Mouse (Mus musculus) cerebellum, postnatal 14 days (tissue): ENCODE data around the gene Runx3.
A peak's percentile ranks its signal among the peaks of the same experiment; 100 is the strongest.

Source experiments
- DNase-seq, 2 experiments: peaks; one replicate each; pipeline ENCODE4 v3.0.0; 2021; ENCODE audit warnings: mixed read lengths in 2 of 2

The Runx3 gene

GRCm38 (mm10) chr4:135151111-135151987, 30.9 kb downstream of the Runx3 start:
- peak; percentile 39 to 66 for DNase-seq

- peak in 1 of 2 experiments; percentile 28 for DNase-seq
Observed at GRCm38 (mm10) chr4:135151988-135152594, 31.6 kb downstream of the Runx3 start.

GRCm38 (mm10) chr4:135152834-135153259, 32.4 kb downstream of the Runx3 start:
- peak; percentile 29 to 31 for DNase-seq

GRCm38 (mm10) chr4:135153260-135154088, 33.0 kb downstream of the Runx3 start:
- DNase-seq, result peak; percentile 40 to 48

DNA sequence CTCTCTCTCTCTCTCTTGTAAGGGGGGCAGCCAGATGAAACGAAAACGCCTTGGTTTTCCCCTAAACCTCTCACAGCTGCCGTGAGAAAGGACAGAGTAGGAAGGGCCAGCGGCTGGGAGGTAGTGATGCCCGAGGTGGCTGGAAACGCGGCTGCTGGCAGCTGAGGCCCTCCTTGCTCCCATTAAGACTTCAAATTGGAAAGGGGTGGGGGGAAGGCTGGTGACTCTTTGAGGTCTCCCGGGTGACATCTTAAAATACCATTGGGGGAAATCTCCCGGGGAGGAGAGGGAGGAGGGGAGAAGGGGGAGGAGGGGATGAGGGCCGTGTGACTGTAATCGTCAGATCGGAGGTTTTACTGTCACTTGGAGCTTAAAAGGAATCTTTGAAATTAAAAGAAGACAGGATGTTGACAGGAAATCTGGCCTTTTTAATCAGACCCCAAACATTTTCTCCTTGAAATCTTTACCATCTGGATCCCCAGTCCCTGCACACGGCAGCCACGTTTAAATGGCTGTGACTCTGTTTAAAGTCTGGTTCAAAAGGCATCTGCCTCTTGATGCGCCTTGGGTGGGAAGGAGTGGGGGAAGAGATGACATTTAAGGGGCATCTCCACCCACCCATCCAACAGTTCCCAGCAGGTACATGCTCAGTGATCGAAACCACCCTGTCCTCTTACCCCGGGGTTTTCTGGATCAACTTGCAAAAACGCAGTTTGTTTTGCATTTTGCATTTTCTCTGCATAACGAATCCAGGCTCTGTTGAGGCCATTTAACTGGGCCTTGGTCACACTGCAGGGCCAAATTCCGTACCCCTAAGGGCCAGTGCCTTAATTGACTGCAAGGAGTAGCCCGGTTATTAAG, 33.9 kb downstream of the Runx3 start:
- DNase-seq, result peak; percentile 34 to 41

GRCm38 (mm10) chr4:135155106-135155800, 34.8 kb downstream of the Runx3 start:
- peak in 1 of 2 experiments; percentile 33 for DNase-seq

DNA sequence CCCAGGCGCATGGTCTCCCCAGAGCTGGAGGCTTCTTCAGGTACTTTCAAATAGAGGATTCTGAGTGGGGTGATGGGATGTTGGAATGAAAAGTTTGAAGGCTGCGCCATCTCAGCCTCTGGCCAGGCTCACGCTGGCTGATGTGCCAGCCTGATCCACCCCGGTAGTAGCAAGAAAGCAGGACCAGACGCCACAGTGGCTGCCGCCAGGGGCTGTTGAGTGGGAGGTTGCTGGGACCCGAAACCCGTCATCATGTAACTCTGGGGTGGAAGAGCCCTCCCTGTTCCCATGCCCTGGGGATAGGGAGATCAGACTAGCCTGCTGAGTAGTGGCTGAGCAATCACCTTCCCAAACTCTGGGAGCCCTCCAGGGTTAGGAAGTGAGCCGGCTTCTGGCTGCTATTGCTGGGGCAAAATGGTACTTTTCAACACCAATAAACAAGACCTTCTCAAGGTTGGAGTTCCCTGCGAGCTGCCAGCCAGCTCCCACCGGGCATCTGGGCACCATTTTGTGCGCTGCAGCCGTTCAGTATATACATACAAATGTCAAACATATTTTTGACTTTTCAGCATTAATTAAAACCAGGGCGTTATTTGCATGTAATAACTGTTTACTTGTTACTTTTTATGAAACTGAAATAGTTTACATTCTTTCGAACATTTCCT, 35.5 kb downstream of the Runx3 start:
- no peak for DNase-seq

DNA sequence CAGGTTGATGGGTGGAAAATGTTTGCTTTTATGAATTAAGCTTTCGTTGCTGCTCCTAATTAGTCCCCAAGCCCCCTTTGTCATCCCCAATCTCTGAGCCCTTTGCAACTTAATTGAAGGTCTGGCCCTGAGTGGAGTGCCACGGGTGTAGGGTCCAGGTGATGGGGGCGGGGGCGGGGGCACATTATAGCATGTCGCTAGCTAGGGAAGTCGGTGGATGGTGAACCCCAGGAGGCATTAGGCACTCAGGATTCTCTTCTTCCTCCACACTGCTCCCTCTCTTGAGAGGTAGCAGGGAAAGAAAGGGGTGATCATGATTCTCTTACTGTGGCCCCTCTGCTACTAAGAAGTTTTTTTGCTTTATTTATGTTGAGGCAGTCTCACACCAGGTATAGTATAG, 36.1 kb downstream of the Runx3 start:
- no peak for DNase-seq

- no peak for DNase-seq
Observed at GRCm38 (mm10) chr4:135157329-135157728, 36.9 kb downstream of the Runx3 start.

DNA sequence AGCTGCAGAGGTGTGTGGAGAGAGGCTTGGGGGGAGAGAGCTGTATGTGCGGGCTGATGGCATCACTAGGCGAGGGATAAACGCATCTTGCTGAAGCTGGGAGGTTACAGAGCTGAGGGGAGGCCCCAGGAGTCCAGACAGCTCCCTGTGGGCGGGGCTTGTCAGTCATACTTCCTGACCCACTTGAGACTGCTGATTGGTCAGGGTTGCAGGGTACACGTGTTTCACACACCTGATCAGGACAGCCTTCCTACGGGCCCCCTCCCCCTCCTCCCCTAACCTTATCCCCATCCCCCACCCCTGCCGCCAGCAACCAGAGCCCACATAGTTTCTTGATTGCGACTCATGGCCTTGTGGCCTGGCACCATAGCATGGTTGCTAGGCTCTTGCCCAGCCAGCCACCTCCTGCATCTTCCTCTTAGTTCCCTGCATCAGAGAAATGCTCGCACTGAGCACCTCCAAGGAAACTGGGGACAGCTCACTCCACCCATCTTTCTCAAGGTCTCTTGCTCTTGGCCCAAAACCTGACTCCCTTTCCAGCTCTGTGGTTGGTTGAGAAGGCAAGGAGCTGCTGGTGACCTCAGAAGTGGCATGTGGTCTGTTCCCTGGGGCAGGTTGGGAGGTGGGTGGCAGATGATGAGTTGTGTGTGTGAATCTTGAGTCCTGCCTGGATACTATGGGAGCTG, 38.4 kb downstream of the Runx3 start:
- DNase-seq, result no peak

DNA sequence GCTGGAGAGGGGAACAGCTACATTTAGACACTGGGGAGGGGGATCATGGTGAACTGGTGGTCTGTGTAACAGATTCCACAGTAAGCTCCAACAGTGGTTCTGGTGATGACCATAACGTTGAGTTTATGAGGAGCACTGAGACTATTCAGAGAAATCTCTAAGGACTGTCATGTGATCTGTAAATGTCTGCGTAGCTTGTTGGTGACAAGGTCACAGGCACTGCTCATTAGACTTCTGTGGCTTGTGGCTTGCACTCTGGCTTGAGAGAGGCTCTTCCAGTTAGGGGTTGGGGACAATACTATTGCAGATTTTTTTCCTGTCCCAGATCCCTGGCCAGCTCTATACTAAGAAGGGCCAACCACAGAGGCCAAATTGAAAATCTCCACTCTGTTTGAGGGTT, 39.2 kb downstream of the Runx3 start:
- no peak for DNase-seq

DNA sequence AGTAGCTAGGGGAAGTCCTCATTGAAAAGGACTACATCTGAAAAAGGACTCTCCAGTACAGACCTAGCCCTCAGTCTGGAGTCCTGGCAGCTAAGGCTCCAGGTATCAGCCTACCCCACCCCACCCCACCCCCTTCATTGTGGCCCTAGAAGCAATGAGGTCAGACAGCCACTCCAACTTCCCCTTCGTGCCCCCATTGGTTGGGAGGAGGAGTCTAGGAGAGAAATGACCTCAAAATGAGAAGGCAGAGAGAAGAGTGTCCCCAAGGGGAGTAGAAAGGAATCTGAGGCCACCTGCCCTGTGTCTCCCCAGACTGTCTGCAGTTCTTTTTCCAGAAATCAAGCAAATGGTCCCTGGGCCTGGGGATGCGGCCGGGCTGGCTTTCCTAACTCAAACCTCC, 39.7 kb downstream of the Runx3 start:
- DNase-seq, result no peak

GRCm38 (mm10) chr4:135161441-135161840, 41.0 kb downstream of the Runx3 start:
- no peak for DNase-seq

DNA sequence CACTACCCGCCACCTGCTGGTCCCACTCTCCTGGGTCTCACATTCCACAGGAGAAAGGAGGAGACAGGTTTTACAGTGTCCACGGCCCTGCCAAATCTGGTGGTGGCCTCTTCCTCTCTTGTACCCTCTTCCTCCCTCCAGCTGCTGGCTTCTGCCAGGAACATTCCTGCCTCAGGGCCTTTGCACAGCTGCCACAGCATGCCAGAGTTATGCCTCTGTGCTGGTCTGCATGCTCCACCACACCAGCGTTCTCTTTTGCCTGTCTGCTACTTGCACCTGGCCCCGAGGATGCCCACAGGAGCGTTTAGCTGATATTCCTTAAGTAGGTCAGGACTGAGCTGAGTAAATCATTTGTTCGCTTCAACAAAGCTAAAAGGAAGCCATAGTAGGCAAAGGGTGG, 45.3 kb downstream of the Runx3 start:
- DNase-seq, result no peak

- no peak for DNase-seq
Observed at GRCm38 (mm10) chr4:135166413-135167225, 46.2 kb downstream of the Runx3 start.

- no peak for DNase-seq
Observed at GRCm38 (mm10) chr4:135167816-135168527, 47.5 kb downstream of the Runx3 start.

GRCm38 (mm10) chr4:135169096-135169495, 48.6 kb downstream of the Runx3 start:
- DNase-seq, result no peak

DNA sequence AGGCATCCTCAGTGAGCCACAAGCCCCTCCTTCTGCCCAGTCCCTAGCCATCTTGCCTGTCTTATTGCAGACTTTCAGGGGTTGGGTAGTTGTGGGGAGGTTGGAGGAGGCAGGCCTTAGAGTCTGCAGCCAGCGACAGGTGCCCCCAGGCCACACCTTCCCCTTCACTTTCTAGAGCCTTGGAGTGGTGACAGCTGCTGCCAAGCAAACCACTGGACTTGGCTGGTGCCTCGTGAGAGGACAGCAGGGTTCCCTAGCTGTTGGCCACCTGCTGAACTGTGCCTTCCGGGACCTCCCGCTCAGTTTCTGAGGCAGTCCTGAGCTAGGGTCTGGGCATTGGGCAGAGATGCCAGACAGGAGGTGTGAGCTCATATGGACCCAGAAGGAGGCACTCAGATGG, 49.0 kb downstream of the Runx3 start:
- DNase-seq, result no peak
